Mouse (Mus musculus): Measurements from ENCODE around the gene Ifngr1. TPM values are rescaled to one million over a fixed set of nuclear protein-coding genes. Genes with fewer than 3 reads are reported as not detected.
A peak's percentile ranks its signal among the peaks of the same experiment; 100 is the strongest.
"Not testable (repeated sequence)": the region's sequence is repeated elsewhere in the genome, so short reads cannot be mapped to it uniquely, and the experiment has no call there.

Ifngr1 gene
- polyA plus RNA-seq, 1 experiment from 2014 or later: 28.6 TPM

DNA sequence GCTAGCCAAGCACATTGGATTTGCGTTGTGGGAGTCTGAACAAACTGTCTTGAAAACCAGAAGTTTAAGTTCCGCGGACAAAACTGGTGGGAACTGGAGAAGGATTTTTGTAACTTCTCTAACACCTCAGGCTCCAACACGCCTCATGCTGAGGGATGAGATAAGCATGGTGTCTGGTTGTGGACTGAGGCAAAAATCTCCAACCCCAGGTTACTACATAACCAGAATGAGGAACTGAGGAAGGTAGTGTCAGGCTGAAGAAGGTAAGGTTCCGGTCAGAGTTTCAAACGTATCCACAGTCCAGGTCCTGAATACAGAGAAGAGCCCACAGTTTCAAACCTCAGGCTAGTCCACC lies 486 bp upstream of the Ifngr1 start:
- H3K27ac ChIP-seq (replicated peaks): no peak overlapping the region
- peaks cover 11% of the 10 kb centered on the region; the same call in 1 of the 2 replicates for H3K27me3 ChIP-seq
- peaks cover 10% of the 10 kb centered on the region for H3K4me1 ChIP-seq
- peak overlapping the region; percentile 71 for H3K4me2 ChIP-seq (replicated peaks)
- H3K36me3 ChIP-seq: no peaks in the 10 kb centered on the region
- H3K9me3 ChIP-seq: no peaks in the 10 kb centered on the region
- peak overlapping the region; percentile 64 for H3K4me3 ChIP-seq
- ATAC-seq (ENCODE audit: low FRiP score, low read depth): no peak
- WGBS: 35% methylated on average over 6 of the region's 6 CpGs
- H3K9ac ChIP-seq (replicated peaks): no peak overlapping the region

DNA sequence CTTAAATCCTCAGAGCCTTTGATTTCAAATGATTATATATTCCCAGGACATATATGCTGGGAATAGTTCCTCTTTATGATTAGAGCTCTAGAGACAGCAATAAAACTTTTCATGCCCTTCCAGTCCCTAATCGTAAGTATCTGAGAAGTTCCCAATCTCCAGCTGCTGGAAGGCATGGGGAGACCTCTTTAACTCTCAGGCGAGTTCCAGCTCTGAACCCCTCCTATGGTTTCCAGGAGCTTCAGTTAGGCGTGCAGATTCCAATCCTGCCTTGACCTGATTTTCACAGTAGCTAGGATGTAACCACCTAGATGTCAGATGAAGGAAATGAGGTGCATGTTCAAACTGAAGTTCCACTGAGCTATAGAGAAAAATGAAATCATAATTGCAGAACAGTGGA lies 807 bp downstream of the Ifngr1 start:
- Histone ChIP-seq H3K4me3 (peak overlapping the region; percentile 64), H3K27ac (replicated peaks) (no peak overlapping the region), H3K36me3 (no peaks in the 10 kb centered on the region), H3K9ac (replicated peaks) (peak overlapping the region; percentile 72), H3K9me3 (no peaks in the 10 kb centered on the region), H3K4me2 (replicated peaks) (peak overlapping the region; percentile 71), H3K4me1 (peaks cover 10% of the 10 kb centered on the region), H3K27me3 (peaks cover 11% of the 10 kb centered on the region; the same call in 1 of the 2 replicates)
- no peak for ATAC-seq (ENCODE audit: low FRiP score, low read depth)
- WGBS: 8% methylated on average over 3 of the region's 3 CpGs

DNA sequence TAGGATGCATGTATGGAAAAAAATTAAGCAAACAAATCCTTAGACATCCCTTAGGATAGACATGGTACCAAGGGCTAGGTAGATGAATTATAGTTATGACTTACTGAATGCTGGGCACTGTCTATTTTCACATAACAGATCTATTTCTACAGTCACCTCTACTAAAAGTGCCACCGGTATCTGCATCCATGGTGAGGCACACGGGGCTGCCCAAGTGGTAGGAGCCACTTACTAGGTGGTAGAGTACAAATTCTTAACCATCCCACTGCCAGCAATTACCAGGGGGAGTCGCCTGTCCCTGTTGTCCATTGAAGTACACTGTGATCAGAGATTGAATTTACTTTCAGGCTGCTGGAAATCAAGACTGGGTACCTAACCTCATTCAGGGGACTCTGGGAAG lies 1.5 kb downstream of the Ifngr1 start:
- WGBS: 95% methylated on average over 3 of the region's 3 CpGs
- H3K4me2 ChIP-seq (replicated peaks): no peak overlapping the region

DNA sequence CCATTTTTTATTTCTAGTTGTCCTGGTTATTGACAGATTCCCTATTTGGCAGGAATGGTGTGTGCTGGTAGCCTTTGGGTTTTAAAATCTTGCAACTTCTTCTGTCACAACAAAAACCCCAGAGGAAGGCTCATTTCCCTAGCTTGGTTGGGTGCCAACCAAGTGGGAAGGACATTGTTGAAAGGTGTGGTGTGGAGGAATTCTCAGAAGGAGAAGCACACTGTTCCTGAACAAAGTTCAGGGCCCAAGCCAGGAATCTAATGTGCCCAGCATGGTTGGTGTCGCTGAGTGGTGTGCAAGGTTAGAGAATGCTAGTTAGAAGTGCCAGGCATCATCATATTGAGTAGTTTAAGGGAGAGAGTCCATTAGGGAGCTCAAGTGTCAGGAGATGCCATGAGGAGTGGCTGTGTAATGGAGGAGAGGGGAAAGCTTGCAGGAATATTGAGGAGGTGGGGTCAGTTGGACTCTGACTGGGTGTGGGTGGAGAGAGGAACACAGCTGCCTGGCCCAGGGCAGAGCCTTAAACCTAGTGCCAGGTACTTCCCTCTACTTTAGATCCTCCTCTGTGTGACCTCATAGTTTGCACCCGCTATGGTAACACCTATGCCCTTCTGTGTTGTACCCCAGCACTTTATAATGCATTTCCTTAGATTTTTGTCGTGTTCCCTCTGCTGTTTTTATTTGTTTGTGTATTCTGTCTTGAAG lies 2.6 kb downstream of the Ifngr1 start:
- no peak for ATAC-seq (ENCODE audit: low FRiP score, low read depth)
- no peak overlapping the region for H3K4me3 ChIP-seq
- no peak overlapping the region for H3K9ac ChIP-seq (replicated peaks)
- H3K4me1 ChIP-seq: peaks cover 10% of the 10 kb centered on the region
- peaks cover 11% of the 10 kb centered on the region; the same call in 1 of the 2 replicates for H3K27me3 ChIP-seq
- H3K9me3 ChIP-seq: no peaks in the 10 kb centered on the region
- H3K27ac ChIP-seq (replicated peaks): no peak overlapping the region
- WGBS: 90% methylated on average over 3 of the region's 3 CpGs
- peaks cover 5% of the 10 kb centered on the region; the same call in 1 of the 2 replicates for H3K36me3 ChIP-seq
- no peak overlapping the region for H3K4me2 ChIP-seq (replicated peaks)

More for the DNA sequence above, 1.5 kb downstream of the Ifngr1 start:
- no peak overlapping the region for H3K4me3 ChIP-seq
- no peak overlapping the region for H3K9ac ChIP-seq (replicated peaks)
- no peaks in the 10 kb centered on the region for H3K9me3 ChIP-seq
- peaks cover 10% of the 10 kb centered on the region for H3K4me1 ChIP-seq
- H3K27me3 ChIP-seq: peaks cover 11% of the 10 kb centered on the region; the same call in 1 of the 2 replicates
- no peak overlapping the region for H3K27ac ChIP-seq (replicated peaks)
- H3K36me3 ChIP-seq: peaks cover 4% of the 10 kb centered on the region; the same call in 1 of the 2 replicates
- ATAC-seq (ENCODE audit: low FRiP score, low read depth): no peak

DNA sequence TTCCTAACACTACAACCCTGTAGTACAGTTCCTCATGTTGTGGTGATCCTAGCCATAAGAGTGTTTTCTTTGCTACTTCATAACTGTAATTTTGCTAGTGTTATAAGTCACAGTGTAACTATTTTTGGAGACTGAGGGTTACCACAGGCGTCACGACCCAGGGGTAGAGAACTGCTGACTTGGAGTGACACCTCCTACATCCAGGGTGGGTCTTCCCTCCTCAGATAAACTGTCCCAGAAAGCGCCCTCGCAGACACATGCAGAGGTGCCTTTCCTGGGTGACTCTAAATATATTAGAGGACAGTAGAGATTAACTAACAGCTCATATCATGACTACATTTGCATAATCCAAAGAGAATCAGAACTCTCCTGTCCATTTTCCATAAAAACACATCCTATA lies 5.1 kb downstream of the Ifngr1 start:
- no peak overlapping the region for H3K27ac ChIP-seq (replicated peaks)
- no peaks in the 10 kb centered on the region for H3K27me3 ChIP-seq
- WGBS: 91% methylated on average over 4 of the region's 4 CpGs
- H3K4me2 ChIP-seq (replicated peaks): no peak overlapping the region
- H3K9ac ChIP-seq (replicated peaks): no peak overlapping the region
- ATAC-seq (ENCODE audit: low FRiP score, low read depth): no peak
- peaks cover 7% of the 10 kb centered on the region; the same call in 1 of the 2 replicates for H3K9me3 ChIP-seq
- peaks cover 8% of the 10 kb centered on the region for H3K4me1 ChIP-seq
- H3K36me3 ChIP-seq: peaks cover 14% of the 10 kb centered on the region
- H3K4me3 ChIP-seq: no peak overlapping the region

DNA sequence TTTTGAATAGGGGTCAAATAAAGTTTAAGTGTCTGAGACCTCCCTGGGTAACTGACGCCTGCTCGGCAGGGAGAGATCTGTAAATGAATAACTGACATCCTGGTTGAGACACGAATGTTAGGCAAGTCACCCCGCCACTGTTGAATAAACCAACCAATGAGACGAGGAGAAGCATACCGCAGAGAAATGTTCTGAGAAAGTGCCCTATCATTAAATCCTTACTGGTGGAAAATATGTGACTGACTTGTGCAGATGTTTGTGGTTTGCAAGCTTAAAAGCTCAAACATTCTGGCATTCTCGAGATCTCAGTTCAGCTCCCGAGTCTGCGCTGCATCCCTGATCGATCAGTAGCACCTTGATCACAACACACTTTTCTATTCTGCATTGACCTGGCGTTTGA lies 6.3 kb downstream of the Ifngr1 start:
- ATAC-seq (ENCODE audit: low FRiP score, low read depth): no peak
- peaks cover 7% of the 10 kb centered on the region; the same call in 1 of the 2 replicates for H3K9me3 ChIP-seq

DNA sequence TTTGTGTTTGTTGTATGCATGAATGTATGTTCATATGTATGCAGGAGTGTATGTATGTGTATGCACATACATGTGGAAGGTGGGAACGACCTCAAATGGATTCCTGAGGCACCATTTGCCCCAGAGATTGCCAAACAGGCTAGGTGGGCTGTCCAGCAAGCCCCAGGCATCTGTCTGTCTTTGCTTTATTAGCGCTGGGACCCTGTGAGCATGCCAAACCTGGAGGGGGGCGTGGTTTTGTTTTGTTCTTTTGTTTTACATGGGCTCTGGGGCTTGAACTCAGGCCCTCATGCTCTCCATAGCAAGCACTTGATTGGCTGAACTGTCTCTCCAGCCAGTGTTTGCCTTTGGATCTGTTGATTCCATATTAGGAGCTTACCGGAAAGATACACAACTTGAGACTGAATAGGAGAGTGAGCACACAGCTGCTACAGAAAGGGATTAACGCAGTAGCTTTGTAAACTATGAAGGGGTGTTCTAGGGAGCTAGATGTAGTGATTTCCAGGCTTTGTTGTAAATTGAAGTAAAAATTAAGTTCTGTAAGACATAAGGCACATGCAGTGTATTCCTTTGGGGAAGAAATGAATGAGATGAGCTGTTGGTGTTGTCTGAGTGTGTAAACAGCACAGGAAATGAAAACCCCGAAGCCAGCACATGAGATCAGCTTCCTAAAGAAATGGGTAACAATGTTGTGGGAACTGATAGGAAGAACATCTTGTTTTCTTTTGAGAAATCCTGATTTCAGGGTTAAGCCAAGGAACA lies 7.8 kb downstream of the Ifngr1 start:
- Histone ChIP-seq H3K9me3 (peaks cover 7% of the 10 kb centered on the region; the same call in 1 of the 2 replicates), H3K27me3 (no peaks in the 10 kb centered on the region), H3K36me3 (peaks cover 36% of the 10 kb centered on the region), H3K4me1 (no peaks in the 10 kb centered on the region), H3K9ac (replicated peaks) (no peak overlapping the region), H3K27ac (replicated peaks) (no peak overlapping the region), H3K4me3 (no peak overlapping the region), H3K4me2 (replicated peaks) (no peak overlapping the region)
- ATAC-seq (ENCODE audit: low FRiP score, low read depth): 0 out of 2 replicates have a peak, but pooled peaks have one; percentile 19
- WGBS: 65% methylated on average over 6 of the region's 6 CpGs

More for the DNA sequence above, 6.3 kb downstream of the Ifngr1 start:
- H3K27ac ChIP-seq (replicated peaks): no peak overlapping the region
- no peaks in the 10 kb centered on the region for H3K27me3 ChIP-seq
- H3K9ac ChIP-seq (replicated peaks): no peak overlapping the region
- H3K36me3 ChIP-seq: peaks cover 25% of the 10 kb centered on the region
- no peak overlapping the region for H3K4me2 ChIP-seq (replicated peaks)
- H3K4me3 ChIP-seq: no peak overlapping the region
- H3K4me1 ChIP-seq: no peaks in the 10 kb centered on the region
- 89% methylated on average over 11 of the region's 11 CpGs for WGBS

DNA sequence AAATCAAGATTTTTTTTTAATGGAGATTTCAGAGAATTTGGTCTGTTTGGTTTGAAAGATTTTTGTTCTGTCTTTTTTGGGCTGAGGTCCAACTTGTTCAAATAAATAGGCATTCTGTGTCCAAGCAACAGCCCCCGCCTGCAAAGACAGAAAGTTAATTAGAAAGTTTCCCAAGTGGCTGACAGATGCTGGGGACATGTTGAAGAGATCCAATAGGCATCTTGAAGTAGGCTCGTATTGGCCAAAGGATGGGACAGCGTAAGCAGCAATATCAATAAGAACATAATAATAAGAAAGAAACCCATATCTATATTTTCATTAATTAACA lies 8.3 kb downstream of the Ifngr1 start:
- 72% methylated on average over 3 of the region's 3 CpGs for WGBS
- H3K9ac ChIP-seq (replicated peaks): no peak overlapping the region
- H3K4me3 ChIP-seq: no peak overlapping the region
- H3K9me3 ChIP-seq: peaks cover 7% of the 10 kb centered on the region; the same call in 1 of the 2 replicates
- H3K4me2 ChIP-seq (replicated peaks): no peak overlapping the region
- H3K27me3 ChIP-seq: no peaks in the 10 kb centered on the region
- peaks cover 36% of the 10 kb centered on the region for H3K36me3 ChIP-seq
- H3K4me1 ChIP-seq: no peaks in the 10 kb centered on the region
- no peak for ATAC-seq (ENCODE audit: low FRiP score, low read depth)
- no peak overlapping the region for H3K27ac ChIP-seq (replicated peaks)

DNA sequence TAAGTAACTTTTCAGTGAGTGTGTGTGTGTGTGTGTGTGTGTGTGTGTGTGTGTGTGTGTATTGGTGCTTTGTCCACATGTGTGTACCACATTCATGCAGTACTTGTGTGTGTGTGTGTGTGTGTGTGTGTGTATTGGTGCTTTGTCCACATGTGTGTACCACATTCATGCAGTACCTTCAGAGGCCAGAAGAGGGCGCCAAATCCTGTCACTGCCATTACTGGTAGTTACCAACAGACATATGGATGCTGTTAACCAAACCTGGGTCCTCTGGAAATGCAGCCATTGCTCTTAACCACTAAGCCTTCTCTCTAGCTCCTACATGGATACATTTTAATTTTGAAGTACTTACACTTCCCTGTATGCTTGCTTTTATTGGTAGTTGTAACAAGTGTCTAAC lies 9.8 kb downstream of the Ifngr1 start:
- not testable (repeated sequence) for H3K4me3 ChIP-seq
- 25% methylated on average over 1 of the region's 1 CpGs for WGBS

DNA sequence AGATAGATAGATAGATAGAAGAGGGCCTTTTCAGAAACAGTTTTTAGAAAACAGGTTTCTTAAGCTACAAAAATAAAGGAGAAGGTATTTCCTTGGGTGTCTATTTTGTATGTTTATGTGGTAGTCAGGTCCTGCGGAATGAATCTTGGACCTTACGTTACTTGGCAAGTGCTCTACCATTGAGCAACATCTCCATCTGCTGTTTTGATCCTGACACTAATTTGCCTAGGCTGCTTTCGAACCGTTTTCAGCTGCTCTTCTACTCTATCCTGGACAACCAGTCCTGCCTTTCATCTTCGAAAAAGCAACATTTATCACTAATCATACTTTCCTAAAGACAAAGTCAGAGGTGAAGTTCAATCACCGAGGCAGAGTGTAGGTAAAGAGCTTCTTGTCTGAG lies 11.5 kb downstream of the Ifngr1 start:
- no peak for ATAC-seq (ENCODE audit: low FRiP score, low read depth)
- no peaks in the 10 kb centered on the region for H3K27me3 ChIP-seq
- peaks cover 7% of the 10 kb centered on the region; the same call in 1 of the 2 replicates for H3K9me3 ChIP-seq
- H3K4me3 ChIP-seq: no peak overlapping the region
- no peak overlapping the region for H3K9ac ChIP-seq (replicated peaks)
- H3K4me1 ChIP-seq: no peaks in the 10 kb centered on the region
- 91% methylated on average over 6 of the region's 6 CpGs for WGBS
- H3K36me3 ChIP-seq: peaks cover 53% of the 10 kb centered on the region
- no peak overlapping the region for H3K27ac ChIP-seq (replicated peaks)
- no peak overlapping the region for H3K4me2 ChIP-seq (replicated peaks)

More for the DNA sequence above, 9.8 kb downstream of the Ifngr1 start:
- H3K27ac ChIP-seq (replicated peaks); H3K9ac ChIP-seq (replicated peaks); H3K4me2 ChIP-seq (replicated peaks); H3K4me1 ChIP-seq; ATAC-seq (ENCODE audit: low FRiP score, low read depth); H3K9me3 ChIP-seq; H3K27me3 ChIP-seq: not testable (repeated sequence)
- H3K36me3 ChIP-seq: peaks cover 40% of the 10 kb centered on the region

DNA sequence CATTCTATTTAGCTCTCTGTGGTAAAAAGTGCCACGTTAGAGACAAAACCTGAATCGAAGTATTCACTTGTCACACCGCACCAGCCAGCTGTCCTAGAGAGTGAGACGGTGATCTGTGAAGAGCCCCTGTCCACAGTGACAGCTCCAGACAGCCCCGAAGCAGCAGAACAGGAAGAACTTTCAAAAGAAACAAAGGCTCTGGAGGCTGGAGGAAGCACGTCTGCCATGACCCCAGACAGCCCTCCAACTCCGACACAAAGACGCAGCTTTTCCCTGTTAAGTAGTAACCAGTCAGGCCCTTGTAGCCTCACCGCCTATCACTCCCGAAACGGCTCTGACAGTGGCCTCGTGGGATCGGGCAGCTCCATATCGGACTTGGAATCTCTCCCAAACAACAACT lies 17.4 kb downstream of the Ifngr1 start:
- Histone ChIP-seq H3K27me3 (no peaks in the 10 kb centered on the region), H3K4me2 (replicated peaks) (no peak overlapping the region; the same call in 1 of the 2 replicates), H3K9ac (replicated peaks) (no peak overlapping the region), H3K9me3 (no peaks in the 10 kb centered on the region), H3K4me3 (no peak overlapping the region), H3K4me1 (0 out of 2 replicates have a peak, but pooled peaks cover 3% of the 10 kb centered on the region), H3K36me3 (peaks cover 28% of the 10 kb centered on the region; the same call in 1 of the 2 replicates), H3K27ac (replicated peaks) (no peak overlapping the region)
- peak; percentile 74 for ATAC-seq (ENCODE audit: low FRiP score, low read depth)
- WGBS: 45% methylated on average over 14 of the region's 14 CpGs

DNA sequence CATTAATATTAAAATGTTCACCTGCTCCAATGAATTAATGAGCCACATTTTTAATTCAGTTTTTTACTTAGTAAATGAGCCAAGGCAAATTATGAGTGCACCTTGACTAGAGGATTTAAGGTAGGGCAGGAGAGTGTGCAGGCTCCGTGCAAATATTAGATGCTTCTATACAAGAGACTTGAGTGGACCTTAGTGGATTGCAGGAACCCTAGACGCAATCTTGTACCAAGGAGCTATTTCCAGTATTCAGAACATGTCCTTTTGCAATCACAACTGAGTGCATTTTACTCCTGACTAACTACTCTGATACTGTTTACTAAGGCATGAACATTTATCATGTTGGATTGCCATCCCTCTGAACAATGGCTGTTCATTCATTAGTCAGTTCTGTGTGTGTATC lies 19.9 kb downstream of the Ifngr1 start:
- Histone ChIP-seq H3K27ac (replicated peaks) (no peak overlapping the region), H3K4me1 (0 out of 2 replicates have a peak, but pooled peaks cover 3% of the 10 kb centered on the region), H3K36me3 (peaks cover 20% of the 10 kb centered on the region; the same call in 1 of the 2 replicates), H3K9ac (replicated peaks) (no peak overlapping the region), H3K9me3 (no peaks in the 10 kb centered on the region), H3K4me3 (no peak overlapping the region), H3K27me3 (no peaks in the 10 kb centered on the region), H3K4me2 (replicated peaks) (no peak overlapping the region)
- 44% methylated on average over 2 of the region's 2 CpGs for WGBS
- no peak for ATAC-seq (ENCODE audit: low FRiP score, low read depth)

Measured in midbrain, embryonic 12.5 days (tissue).